14 mouse cellular contexts compared by ENCODE assay signal in genomic region chr4:117094626-117095361, GRCm38 (mm10). TPM values are rescaled to one million over a fixed set of nuclear protein-coding genes. Genes with fewer than 3 reads are reported as not detected.
DNase-seq lines count a peak whose midpoint lies in the region; ATAC-seq and TF ChIP-seq lines count a peak whose summit lies in the region.
"Had no signal": no experiment of that assay in that cellular context is flagged by ENCODE, and none has a peak within 500 bp of the region (broad histone marks: within the 10 kb centered on the region; RNA-seq: fewer than 3 reads in every experiment).

No protein-coding gene starts in this region.

- intact Hi-C loops in left cerebral cortex, postnatal 14 days (cut with DNase I): no loop called here

- H3K9me3 ChIP-seq in midbrain, postnatal 0 days (ENCODE audit: low read length): no peaks in the 10 kb centered on the region
- H3K9me3 ChIP-seq in midbrain, embryonic 14.5 days (ENCODE audit: control insufficient read depth, low read length): no peaks in the 10 kb centered on the region
- H3K9me3 ChIP-seq in stomach, postnatal 0 days (ENCODE audit: control insufficient read depth, low read length): no peaks in the 10 kb centered on the region
- H3K9me3 ChIP-seq: forebrain, embryonic 12.5 days; midbrain, embryonic 13.5 days; neural tube, embryonic 13.5 days had no signal

- no peak for TF ChIP-seq CTCF in midbrain, postnatal 0 days (IDR thresholded peaks at IDR 0.05)
- TF ChIP-seq CTCF in stomach, postnatal 0 days (IDR thresholded peaks at IDR 0.05; ENCODE audit: low read depth): no peak

- peaks cover under 1% of the 10 kb centered on the region; the same call in 1 of the 2 replicates for H3K36me3 ChIP-seq in midbrain, postnatal 0 days (ENCODE audit: insufficient read depth, low read length)
- no peaks in the 10 kb centered on the region for H3K36me3 ChIP-seq in midbrain, embryonic 14.5 days (ENCODE audit: control insufficient read depth, insufficient read depth, low read length)
- no peaks in the 10 kb centered on the region for H3K36me3 ChIP-seq in stomach, postnatal 0 days (ENCODE audit: control insufficient read depth, insufficient read depth, low read length)
- H3K36me3 ChIP-seq: forebrain, embryonic 12.5 days; midbrain, embryonic 13.5 days; neural tube, embryonic 13.5 days had no signal

- H3K27me3 ChIP-seq in midbrain, postnatal 0 days (ENCODE audit: insufficient read depth, low read length): no peaks in the 10 kb centered on the region
- H3K27me3 ChIP-seq in midbrain, embryonic 14.5 days (ENCODE audit: control insufficient read depth, insufficient read depth, low read length): peaks cover 19% of the 10 kb centered on the region
- H3K27me3 ChIP-seq in stomach, postnatal 0 days (ENCODE audit: control insufficient read depth, insufficient read depth, low read length): no peaks in the 10 kb centered on the region

- no peak overlapping the region for H3K9ac ChIP-seq in midbrain, postnatal 0 days (replicated peaks; ENCODE audit: low read length, poor library complexity, severe bottlenecking)
- H3K9ac ChIP-seq in midbrain, embryonic 14.5 days (replicated peaks; ENCODE audit: low read length): no peak overlapping the region
- H3K9ac ChIP-seq in stomach, postnatal 0 days (ENCODE audit: low read length): no peak overlapping the region

- peak overlapping the region; percentile 63; the same call in 1 of the 2 replicates for H3K4me3 ChIP-seq in midbrain, postnatal 0 days (ENCODE audit: low read depth, low read length)
- H3K4me3 ChIP-seq in midbrain, embryonic 14.5 days (replicated peaks; ENCODE audit: low read depth, low read length): no peak overlapping the region
- no peak overlapping the region for H3K4me3 ChIP-seq in stomach, postnatal 0 days (ENCODE audit: low read depth, low read length)

- 84% methylated on average over 3 of the region's 3 CpGs for WGBS in midbrain, postnatal 0 days
- 80% methylated on average over 3 of the region's 3 CpGs for WGBS in midbrain, embryonic 14.5 days
- WGBS in stomach, postnatal 0 days: 59% methylated on average over 3 of the region's 3 CpGs

- no peak for ATAC-seq in midbrain, postnatal 0 days (ENCODE audit: low FRiP score)
- ATAC-seq in midbrain, embryonic 14.5 days (ENCODE audit: low FRiP score, low TSS enrichment): no peak
- no peak for ATAC-seq in stomach, postnatal 0 days (ENCODE audit: low FRiP score, low TSS enrichment)

- H3K27ac ChIP-seq in midbrain, postnatal 0 days (ENCODE audit: low read depth, low read length): no peak overlapping the region
- H3K27ac ChIP-seq in midbrain, embryonic 14.5 days (replicated peaks; ENCODE audit: low read depth, low read length): no peak overlapping the region
- H3K27ac ChIP-seq in stomach, postnatal 0 days (replicated peaks): peak overlapping the region; percentile 75

- H3K4me2 ChIP-seq in midbrain, postnatal 0 days (ENCODE audit: low read depth, low read length, poor library complexity, severe bottlenecking): no peak overlapping the region
- H3K4me2 ChIP-seq in midbrain, embryonic 14.5 days (ENCODE audit: low read length): no peak overlapping the region
- H3K4me2 ChIP-seq in stomach, postnatal 0 days (replicated peaks; ENCODE audit: low read depth): no peak overlapping the region

- no peak for TF ChIP-seq EP300 in stomach, postnatal 0 days (optimal IDR thresholded peaks at IDR 0.05)

- peaks cover 3% of the 10 kb centered on the region; the same call in 1 of the 2 replicates for H3K4me1 ChIP-seq in midbrain, postnatal 0 days (ENCODE audit: insufficient read depth, low read length)
- H3K4me1 ChIP-seq in midbrain, embryonic 14.5 days (ENCODE audit: control insufficient read depth, insufficient read depth, low read length): peaks cover 24% of the 10 kb centered on the region
- peaks cover 4% of the 10 kb centered on the region; the same call in 1 of the 2 replicates for H3K4me1 ChIP-seq in stomach, postnatal 0 days (replicated peaks; ENCODE audit: control insufficient read depth, insufficient read depth)

- peak; percentile 18 for DNase-seq in kidney, adult 18-20 months
- no peak for DNase-seq in kidney, postnatal 10 days
- DNase-seq in midbrain, postnatal 0 days (ENCODE audit: low spot score): no peak
- DNase-seq in midbrain, embryonic 14.5 days: no peak
- DNase-seq in kidney, postnatal 14 days: peak; percentile 43
- DNase-seq in stomach, postnatal 0 days (ENCODE audit: low spot score): no peak
- DNase-seq in left cerebral cortex, postnatal 14 days (ENCODE audit: low spot score in 2 of 2): no peak
- no peak for DNase-seq in ovary, adult 18-20 months (ENCODE audit: low spot score)

RNA-seq across cellular contexts. Expression of gene Ptch2, which starts 1.1 kb away (rescaled TPM):
- 6.8 and 12.2 TPM in 2 replicates for total RNA-seq in midbrain, postnatal 0 days (2014; rRNA removed)
- polyA plus RNA-seq in midbrain, postnatal 0 days (2015; fragmentation: Nextera tagmentation; extraction: Ambion mirVana): 3.5 and 3.7 TPM in 2 replicates
- polyA plus RNA-seq in midbrain, embryonic 14.5 days (2014; fragmentation: Nextera tagmentation; extraction: Ambion mirVana): 4.0 and 4.5 TPM in 2 replicates
- 1.3 and 1.5 TPM in 2 replicates for polyA plus RNA-seq in stomach, postnatal 0 days (2015; fragmentation: Nextera tagmentation; extraction: Ambion mirVana)
- 1 to 10 TPM; 1.3 to 2.4 TPM for total RNA-seq in left cerebral cortex, postnatal 14 days (2021)
- total RNA-seq: MEL had no signal

RNA-seq across cellular contexts. Expression of gene Btbd19, which starts 30.7 kb away (rescaled TPM):
- 7.3 and 8.2 TPM in 2 replicates for total RNA-seq in midbrain, postnatal 0 days (2014; rRNA removed)
- polyA plus RNA-seq in midbrain, postnatal 0 days (2015; fragmentation: Nextera tagmentation; extraction: Ambion mirVana): 3.8 and 4.2 TPM in 2 replicates
- polyA plus RNA-seq in midbrain, embryonic 14.5 days (2014; fragmentation: Nextera tagmentation; extraction: Ambion mirVana): 3.2 and 3.4 TPM in 2 replicates
- 5.7 and 5.9 TPM in 2 replicates for polyA plus RNA-seq in stomach, postnatal 0 days (2015; fragmentation: Nextera tagmentation; extraction: Ambion mirVana)
- total RNA-seq in left cerebral cortex, postnatal 14 days (2021): 10 to 100 TPM; 11.8 to 12.4 TPM

RNA-seq across cellular contexts. Expression of gene Tctex1d4, which starts 31.8 kb away (rescaled TPM):
- total RNA-seq in midbrain, postnatal 0 days (2014; rRNA removed): 1.3 and 5.8 TPM in 2 replicates
- polyA plus RNA-seq in midbrain, postnatal 0 days (2015; fragmentation: Nextera tagmentation; extraction: Ambion mirVana): 1.2 TPM in 2 replicates
- not detected in 2 replicates for polyA plus RNA-seq in midbrain, embryonic 14.5 days (2014; fragmentation: Nextera tagmentation; extraction: Ambion mirVana)
- 0.58 and 0.62 TPM in 2 replicates for polyA plus RNA-seq in stomach, postnatal 0 days (2015; fragmentation: Nextera tagmentation; extraction: Ambion mirVana)
- total RNA-seq in left cerebral cortex, postnatal 14 days (2021): not detected
- total RNA-seq: gastrocnemius, adult 18-20 months; heart, postnatal 4 days had no signal
- polyA plus RNA-seq: forebrain, embryonic 12.5 days; midbrain, embryonic 13.5 days; neural tube, embryonic 13.5 days had no signal

RNA-seq across cellular contexts. Expression of gene Plk3, which starts 39.0 kb away (rescaled TPM):
- 20.8 and 28.2 TPM in 2 replicates for total RNA-seq in midbrain, postnatal 0 days (2014; rRNA removed)
- 26.6 and 26.8 TPM in 2 replicates for polyA plus RNA-seq in midbrain, postnatal 0 days (2015; fragmentation: Nextera tagmentation; extraction: Ambion mirVana)
- 15.7 and 17.5 TPM in 2 replicates for polyA plus RNA-seq in midbrain, embryonic 14.5 days (2014; fragmentation: Nextera tagmentation; extraction: Ambion mirVana)
- polyA plus RNA-seq in stomach, postnatal 0 days (2015; fragmentation: Nextera tagmentation; extraction: Ambion mirVana): 18.1 and 18.7 TPM in 2 replicates
- total RNA-seq in left cerebral cortex, postnatal 14 days (2021): 10 to 100 TPM; 15.6 to 16.2 TPM

Comparison
In these comparisons a context has a peak if more than half of its experiments do, and no peak if none do; other contexts are left out.
1. DNase-seq: peak in kidney, adult 18-20 months (single experiment) and kidney, postnatal 14 days (single experiment); none in kidney, postnatal 10 days (single experiment), midbrain, postnatal 0 days (single experiment), midbrain, embryonic 14.5 days (single experiment), stomach, postnatal 0 days (single experiment), left cerebral cortex, postnatal 14 days (0 of 2) and ovary, adult 18-20 months (single experiment).